Comparison of ENCODE assay signal across 8 mouse cellular contexts in the genomic region with DNA sequence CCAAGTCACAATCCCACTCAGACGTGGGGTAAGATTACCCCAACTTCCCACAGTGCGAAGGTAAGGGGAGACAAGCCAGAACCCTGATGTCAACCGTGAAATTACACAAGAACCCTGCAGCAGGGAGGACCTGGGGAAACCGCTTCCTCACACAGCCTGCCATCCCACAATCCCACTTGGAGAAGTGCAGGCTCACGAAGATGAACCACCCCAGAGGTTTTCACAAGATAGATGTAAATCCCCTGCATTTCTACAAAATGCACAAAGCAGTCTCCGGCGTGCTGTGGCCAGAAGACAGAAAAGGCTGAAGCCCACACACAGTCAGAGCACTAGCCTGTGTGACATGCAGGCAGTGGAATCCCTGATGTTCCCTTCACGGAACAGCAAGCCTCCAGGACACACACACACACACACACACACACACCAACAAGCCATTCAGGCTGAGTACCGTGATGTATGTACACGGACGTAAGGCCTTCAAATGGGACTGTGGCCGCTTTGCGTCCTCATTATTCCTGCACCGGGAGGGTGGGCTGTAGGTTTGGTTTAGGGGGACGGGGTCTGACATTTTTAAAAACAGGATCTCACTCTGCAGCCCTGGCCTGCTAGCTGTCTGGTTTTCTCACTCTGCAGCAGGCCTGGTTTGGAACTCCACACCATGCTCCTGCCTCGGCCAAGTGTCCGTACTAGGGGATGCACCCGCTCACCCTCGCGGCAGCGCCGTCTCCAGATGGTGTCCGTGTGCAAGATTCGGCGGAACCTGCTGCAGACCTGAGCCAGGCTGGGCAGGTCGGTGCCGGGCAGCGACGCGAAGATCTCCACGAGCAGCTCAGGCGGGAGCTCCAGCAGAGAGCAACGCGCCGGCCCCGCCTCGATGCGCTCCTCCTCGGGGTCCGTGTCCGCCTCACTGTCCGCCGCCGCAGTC. TPM values are rescaled to one million over a fixed set of nuclear protein-coding genes. Genes with fewer than 3 reads are reported as not detected.
DNase-seq lines count a peak whose midpoint lies in the region; ATAC-seq and TF ChIP-seq lines count a peak whose summit lies in the region.

No protein-coding gene starts in this region.

- TF ChIP-seq CTCF in intestine, postnatal 0 days (IDR thresholded peaks at IDR 0.05; ENCODE audit: low read depth) = no peak

- peak overlapping the region; percentile 94 for H3K4me2 ChIP-seq in heart, embryonic 16.5 days (ENCODE audit: low read depth, low read length)
- H3K4me2 ChIP-seq in embryonic facial prominence, embryonic 13.5 days = peak overlapping the region; percentile 90
- H3K4me2 ChIP-seq in intestine, postnatal 0 days (replicated peaks; ENCODE audit: low read depth) = peak overlapping the region; percentile 87
- H3K4me2 ChIP-seq in neural tube, embryonic 14.5 days (ENCODE audit: low read depth, low read length) = peak overlapping the region; percentile 91

- in situ Hi-C loops in ES-E14 (cut with MboI; ENCODE audit: low sequenced_read_pairs in 2 of 2, unreplicated experiment in 2 of 2) = no loop called here

- H3K4me3 ChIP-seq in heart, embryonic 16.5 days (ENCODE audit: low read length) = peak overlapping the region; percentile 93
- peak overlapping the region; percentile 79 to 88 for H3K4me3 ChIP-seq in ES-E14 (ENCODE audit: insufficient read depth in 1 of 2, low read depth in 1 of 2, low read length in 2 of 2, poor library complexity in 1 of 2, severe bottlenecking in 1 of 2)
- peak overlapping the region; percentile 92 for H3K4me3 ChIP-seq in embryonic facial prominence, embryonic 13.5 days
- peak overlapping the region; percentile 78 for H3K4me3 ChIP-seq in intestine, postnatal 0 days (ENCODE audit: low read depth, low read length)
- peak overlapping the region; percentile 88 for H3K4me3 ChIP-seq in neural tube, embryonic 14.5 days (ENCODE audit: low read depth, low read length)

- peak overlapping the region; percentile 94 for H3K9ac ChIP-seq in heart, embryonic 16.5 days (ENCODE audit: low read length)
- H3K9ac ChIP-seq in ES-E14 (ENCODE audit: insufficient read depth, low read depth, low read length, poor library complexity, severe bottlenecking) = peak overlapping the region; percentile 89
- H3K9ac ChIP-seq in embryonic facial prominence, embryonic 13.5 days = peak overlapping the region; percentile 92
- H3K9ac ChIP-seq in intestine, postnatal 0 days (ENCODE audit: low read depth, low read length) = peak overlapping the region; percentile 43
- peak overlapping the region; percentile 87 for H3K9ac ChIP-seq in neural tube, embryonic 14.5 days (replicated peaks; ENCODE audit: low read depth, low read length)

- no peaks in the 10 kb centered on the region for H3K27me3 ChIP-seq in heart, embryonic 16.5 days (ENCODE audit: control insufficient read depth, insufficient read depth, low read length)
- H3K27me3 ChIP-seq in embryonic facial prominence, embryonic 13.5 days = no peaks in the 10 kb centered on the region
- no peaks in the 10 kb centered on the region for H3K27me3 ChIP-seq in intestine, postnatal 0 days (replicated peaks; ENCODE audit: control insufficient read depth, insufficient read depth, low read length)
- no peaks in the 10 kb centered on the region for H3K27me3 ChIP-seq in neural tube, embryonic 14.5 days (ENCODE audit: control insufficient read depth, insufficient read depth, low read length)

- no peak for DNase-seq in heart, adult 8-10 months (ENCODE audit: low spot score)
- DNase-seq in ES-E14 (ENCODE audit: low read depth, low spot score) = no peak
- DNase-seq in thymus, adult 18-20 months = no peak
- DNase-seq in ovary, postnatal 10 days (ENCODE audit: low spot score) = no peak

- H3K9me3 ChIP-seq in heart, embryonic 16.5 days (replicated peaks; ENCODE audit: control insufficient read depth, low read length) = no peaks in the 10 kb centered on the region
- H3K9me3 ChIP-seq in ES-E14 (ENCODE audit: control insufficient read depth, insufficient read depth, low read depth, low read length) = no peaks in the 10 kb centered on the region
- H3K9me3 ChIP-seq in embryonic facial prominence, embryonic 13.5 days = no peaks in the 10 kb centered on the region
- H3K9me3 ChIP-seq in intestine, postnatal 0 days (ENCODE audit: control insufficient read depth) = no peaks in the 10 kb centered on the region
- no peaks in the 10 kb centered on the region for H3K9me3 ChIP-seq in neural tube, embryonic 14.5 days (ENCODE audit: control insufficient read depth, low read length)

- H3K4me1 ChIP-seq in heart, embryonic 16.5 days (ENCODE audit: control insufficient read depth, insufficient read depth, low read length) = peaks cover 20% of the 10 kb centered on the region
- peaks cover 0 to 29% of the 10 kb centered on the region in 2 experiments; a peak in 2 of 4 replicates for H3K4me1 ChIP-seq in ES-E14 (ENCODE audit: control insufficient read depth in 2 of 2, insufficient read depth in 2 of 2, low read length in 2 of 2, poor library complexity in 1 of 2)
- H3K4me1 ChIP-seq in embryonic facial prominence, embryonic 13.5 days = peaks cover 31% of the 10 kb centered on the region
- H3K4me1 ChIP-seq in intestine, postnatal 0 days (replicated peaks; ENCODE audit: control insufficient read depth, insufficient read depth, low read length) = peaks cover 4% of the 10 kb centered on the region
- peaks cover 25% of the 10 kb centered on the region for H3K4me1 ChIP-seq in neural tube, embryonic 14.5 days (ENCODE audit: control insufficient read depth, insufficient read depth, low read length)

- H3K27ac ChIP-seq in heart, embryonic 16.5 days (ENCODE audit: low read length) = peak overlapping the region; percentile 50
- H3K27ac ChIP-seq in ES-E14 (ENCODE audit: insufficient read depth, low read depth, low read length, poor library complexity, severe bottlenecking) = no peak overlapping the region
- H3K27ac ChIP-seq in embryonic facial prominence, embryonic 13.5 days = peak overlapping the region; percentile 33; the same call in 1 of the 2 replicates
- H3K27ac ChIP-seq in intestine, postnatal 0 days (ENCODE audit: low read depth, low read length) = peak overlapping the region; percentile 74
- H3K27ac ChIP-seq in neural tube, embryonic 14.5 days (ENCODE audit: low read depth, low read length) = peak overlapping the region; percentile 72

- peak; percentile 44 for ATAC-seq in heart, embryonic 16.5 days (replicated peaks; ENCODE audit: extremely low read depth, insufficient read depth, low FRiP score)
- ATAC-seq in embryonic facial prominence, embryonic 13.5 days (ENCODE audit: insufficient number of reproducible peaks, insufficient read depth, low FRiP score, low TSS enrichment, low read depth) = peak; percentile 17
- ATAC-seq in intestine, postnatal 0 days = no peak; the same call in 1 of the 2 replicates
- peak; percentile 50 for ATAC-seq in neural tube, embryonic 14.5 days (ENCODE audit: low read depth)

- no peaks in the 10 kb centered on the region for H3K36me3 ChIP-seq in heart, embryonic 16.5 days (ENCODE audit: control insufficient read depth, insufficient read depth)
- no peaks in the 10 kb centered on the region for H3K36me3 ChIP-seq in ES-E14 (ENCODE audit: control insufficient read depth, insufficient read depth, low read length, poor library complexity, severe bottlenecking)
- no peaks in the 10 kb centered on the region for H3K36me3 ChIP-seq in embryonic facial prominence, embryonic 13.5 days
- H3K36me3 ChIP-seq in intestine, postnatal 0 days (ENCODE audit: control insufficient read depth, insufficient read depth) = no peaks in the 10 kb centered on the region
- H3K36me3 ChIP-seq in neural tube, embryonic 14.5 days (ENCODE audit: control insufficient read depth, insufficient read depth, low read length) = no peaks in the 10 kb centered on the region

- WGBS in heart, embryonic 16.5 days = 2% methylated on average over 44 of the region's 44 CpGs
- under 1% methylated on average over 44 of the region's 44 CpGs for WGBS in embryonic facial prominence, embryonic 13.5 days
- WGBS in intestine, postnatal 0 days = 1% methylated on average over 42 of the region's 44 CpGs
- WGBS in neural tube, embryonic 14.5 days = 2% methylated on average over 44 of the region's 44 CpGs

TF ChIP-seq in ES-E14, 5 proteins besides CTCF, POLR2A, EP300 and RAD21:
- no peak for TF ChIP-seq CHD2 (IDR thresholded peaks at IDR 0.05; ENCODE audit: low read depth, low read length)
- TF ChIP-seq HCFC1 (IDR thresholded peaks at IDR 0.05; ENCODE audit: borderline replicate concordance, insufficient read depth, low read length) = no peak
- no peak for TF ChIP-seq MAFK (IDR thresholded peaks at IDR 0.05; ENCODE audit: insufficient read depth, low read depth, low read length)
- TF ChIP-seq ZNF384 (IDR thresholded peaks at IDR 0.05; ENCODE audit: low read depth, low read length) = no peak
- TF ChIP-seq ZC3H11A (IDR thresholded peaks at IDR 0.05; ENCODE audit: borderline replicate concordance, low read depth, low read length) = no peak

RNA-seq across cellular contexts. Expression of a gene that starts 0.6 kb away (rescaled TPM):
- 10.8 and 11.8 TPM in 2 replicates for polyA plus RNA-seq in heart, embryonic 16.5 days (2015; fragmentation: Nextera tagmentation; extraction: Ambion mirVana)
- 100 to 1,000 TPM in 2 of 4 experiments, 10 to 100 TPM in 2; 93.3 to 137 (median 102) TPM for total RNA-seq in heart, adult 8-10 months (2022)
- 15.5 and 16.9 TPM in 2 replicates for total RNA-seq in ES-E14 (2012; rRNA removed)
- 17.6 and 22.1 TPM in 2 replicates for polyA plus RNA-seq in embryonic facial prominence, embryonic 13.5 days (2015; fragmentation: Nextera tagmentation; extraction: Ambion mirVana)
- polyA plus RNA-seq in intestine, postnatal 0 days (2015; fragmentation: Nextera tagmentation; extraction: Ambion mirVana) = 4.5 and 5.6 TPM in 2 replicates
- 33.9 and 39.6 TPM in 2 replicates for polyA plus RNA-seq in neural tube, embryonic 14.5 days (2014; fragmentation: Nextera tagmentation; extraction: Ambion mirVana)

RNA-seq across cellular contexts. Expression of a gene that starts 12.1 kb away (rescaled TPM):
- polyA plus RNA-seq in heart, embryonic 16.5 days (2015; fragmentation: Nextera tagmentation; extraction: Ambion mirVana) = 203 and 251 TPM in 2 replicates
- 100 to 1,000 TPM; 264 to 289 (median 284) TPM for total RNA-seq in heart, adult 8-10 months (2022)
- total RNA-seq in ES-E14 (2012; rRNA removed) = 83.2 and 92.4 TPM in 2 replicates
- polyA plus RNA-seq in embryonic facial prominence, embryonic 13.5 days (2015; fragmentation: Nextera tagmentation; extraction: Ambion mirVana) = 206 and 242 TPM in 2 replicates
- polyA plus RNA-seq in intestine, postnatal 0 days (2015; fragmentation: Nextera tagmentation; extraction: Ambion mirVana) = 264 and 267 TPM in 2 replicates
- polyA plus RNA-seq in neural tube, embryonic 14.5 days (2014; fragmentation: Nextera tagmentation; extraction: Ambion mirVana) = 427 and 428 TPM in 2 replicates

RNA-seq across cellular contexts. Expression of a gene that starts 33.9 kb away (rescaled TPM):
- not detected in 2 replicates for polyA plus RNA-seq in heart, embryonic 16.5 days (2015; fragmentation: Nextera tagmentation; extraction: Ambion mirVana)
- not detected for total RNA-seq in heart, adult 8-10 months (2022)
- 0.58 and 2.6 TPM in 2 replicates for total RNA-seq in ES-E14 (2012; rRNA removed)
- polyA plus RNA-seq in embryonic facial prominence, embryonic 13.5 days (2015; fragmentation: Nextera tagmentation; extraction: Ambion mirVana) = not detected in 2 replicates
- not detected in 2 replicates for polyA plus RNA-seq in intestine, postnatal 0 days (2015; fragmentation: Nextera tagmentation; extraction: Ambion mirVana)
- polyA plus RNA-seq in neural tube, embryonic 14.5 days (2014; fragmentation: Nextera tagmentation; extraction: Ambion mirVana) = not detected in 2 replicates

Comparison
In these comparisons a context has a peak if more than half of its experiments do, and no peak if none do; other contexts are left out.
1. H3K9ac ChIP-seq: peak in every context shown above with its lines; median percentile 94 in heart, embryonic 16.5 days; 92 in embryonic facial prominence, embryonic 13.5 days; 89 in ES-E14; 87 in neural tube, embryonic 14.5 days; 43 in intestine, postnatal 0 days.